Mouse (Mus musculus) left cerebral cortex, postnatal 10 days (tissue): ENCODE results near the gene Olfr993. TPM values are rescaled to one million over a fixed set of nuclear protein-coding genes. Genes with fewer than 3 reads are reported as not detected.
A peak's percentile ranks its signal among the peaks of the same experiment; 100 is the strongest.

Experiments used
- DNase-seq, 2 experiments: peaks; one replicate each; pipeline ENCODE4 v3.0.0; 2021 to 2022; ENCODE audit warnings: low spot score in 2 of 2, mixed read lengths in 1 of 2; ENCODE audit errors: extremely low spot score in 1 of 2
- intact Hi-C: fragments of 180-260 bp; cut with DNase I; formaldehyde crosslinking; loops from one replicate; pipeline ENCODE4 v1.15.1; 2025
- total RNA-seq, 2 experiments: library from RNA; stranded (reverse); gene quantifications; 2 replicates each; pipeline ENCODE4 v1.2.3; 2021

Gene Olfr993
- total RNA-seq, result not detected

GRCm38 (mm10) chr2:85414777-85415176 lies at the start of gene Olfr993:
Gene Olfr993 (minus strand): TSS chr2:85414877.
- DNase-seq, result no peak
- intact Hi-C loops, result loop anchor here (10.0 kb wide), 1 partner anchor 130 kb away; no protein-coding TSS in a partner anchor

GRCm38 (mm10) chr2:85443539-85443938 lies 28.9 kb upstream of the Olfr993 start, which contains the start of gene Olfr995:
Gene Olfr995 (minus strand): TSS chr2:85443639.
- DNase-seq, result no peak
- intact Hi-C loops, result no loop called here

GRCm38 (mm10) chr2:85442546-85442945 lies 27.9 kb upstream of the Olfr993 start:
- intact Hi-C loops, result no loop called here

GRCm38 (mm10) chr2:85436351-85436750 lies 21.7 kb upstream of the Olfr993 start, which contains the start of gene Olfr994:
Gene Olfr994 (minus strand): TSS chr2:85436451.
- intact Hi-C loops, result no loop called here
- DNase-seq, result no peak

More at GRCm38 (mm10) chr2:85442546-85442945, 27.9 kb upstream of the Olfr993 start:
- no peak for DNase-seq

- peak in 1 of 2 experiments; percentile 44 for DNase-seq
- intact Hi-C loops, result no loop called here
These were observed 11.2 kb upstream of the Olfr993 start for GRCm38 (mm10) chr2:85425893-85426292.

- intact Hi-C loops, result no loop called here
- no peak for DNase-seq
These were observed 5.3 kb downstream of the Olfr993 start, which contains the start of gene Olfr992 for GRCm38 (mm10) chr2:85409369-85409768. Gene Olfr992 (minus strand): TSS chr2:85409469.

Other genes starting within 250 kb of the Olfr993 start
- 10 to 100 TPM; 55.1 to 56.6 TPM for gene Lrrc55, start 217.7 kb downstream of the Olfr993 start, total RNA-seq
- not detected for gene Olfr987, start 75.6 kb downstream of the Olfr993 start, total RNA-seq
- gene Olfr988, start 51.6 kb downstream of the Olfr993 start, total RNA-seq, result not detected
- gene Olfr992, start 5.4 kb downstream of the Olfr993 start, total RNA-seq, result not detected
- not detected for gene Olfr994, start 21.6 kb upstream of the Olfr993 start, total RNA-seq
- not detected for gene Olfr995, start 28.8 kb upstream of the Olfr993 start, total RNA-seq
- gene 4833423E24Rik, start 104.1 kb upstream of the Olfr993 start, total RNA-seq, result under 1 TPM; 0.20 to 0.28 TPM
- gene Olfr996, start 164.3 kb upstream of the Olfr993 start, total RNA-seq, result not detected
- gene Olfr998, start 174.1 kb upstream of the Olfr993 start, total RNA-seq, result not detected
- gene Olfr1000, start 197.0 kb upstream of the Olfr993 start, total RNA-seq, result not detected
- gene Olfr1002, start 235.8 kb upstream of the Olfr993 start, total RNA-seq, result not detected
- not detected for gene Olfr154, start 249.6 kb upstream of the Olfr993 start, total RNA-seq